Mouse (Mus musculus): ENCODE measurements around the gene Lpar2. TPM values are rescaled to one million over a fixed set of nuclear protein-coding genes. Genes with fewer than 3 reads are reported as not detected.

Gene Lpar2
- total and polyA plus RNA-seq, 2 experiments from 2014 or later: 0.63 to 5.4 TPM

- Histone ChIP-seq H3K9ac (replicated peaks; ENCODE audit: low read length, poor library complexity, severe bottlenecking) (no peak overlapping the region), H3K27me3 (ENCODE audit: insufficient read depth, low read length) (no peaks in the 10 kb centered on the region), H3K4me3 (ENCODE audit: low read depth, low read length) (no peak overlapping the region), H3K4me2 (ENCODE audit: low read depth, low read length, poor library complexity, severe bottlenecking) (no peak overlapping the region), H3K4me1 (ENCODE audit: insufficient read depth, low read length) (no peaks in the 10 kb centered on the region), H3K27ac (ENCODE audit: low read depth, low read length) (no peak overlapping the region), H3K36me3 (ENCODE audit: insufficient read depth, low read length) (0 out of 2 replicates have a peak, but pooled peaks cover 2% of the 10 kb centered on the region), H3K9me3 (ENCODE audit: low read length) (no peaks in the 10 kb centered on the region)
- WGBS: 90% methylated on average over 8 of the region's 8 CpGs
- ATAC-seq (ENCODE audit: low FRiP score): no peak
- no peak for TF ChIP-seq CTCF (IDR thresholded peaks at IDR 0.05)
- DNase-seq (ENCODE audit: low spot score): no peak
These were observed 26.7 kb downstream of the Lpar2 start for GRCm38 (mm10) chr8:69848951-69849350.

- Histone ChIP-seq H3K4me2 (ENCODE audit: low read depth, low read length, poor library complexity, severe bottlenecking) (no peak overlapping the region), H3K4me3 (ENCODE audit: low read depth, low read length) (no peak overlapping the region), H3K4me1 (ENCODE audit: insufficient read depth, low read length) (no peaks in the 10 kb centered on the region), H3K27me3 (ENCODE audit: insufficient read depth, low read length) (no peaks in the 10 kb centered on the region), H3K36me3 (ENCODE audit: insufficient read depth, low read length) (0 out of 2 replicates have a peak, but pooled peaks cover 2% of the 10 kb centered on the region), H3K9me3 (ENCODE audit: low read length) (no peaks in the 10 kb centered on the region), H3K27ac (ENCODE audit: low read depth, low read length) (no peak overlapping the region), H3K9ac (replicated peaks; ENCODE audit: low read length, poor library complexity, severe bottlenecking) (no peak overlapping the region)
- no peak for DNase-seq (ENCODE audit: low spot score)
- 50% methylated on average over 3 of the region's 3 CpGs for WGBS
- TF ChIP-seq CTCF (IDR thresholded peaks at IDR 0.05): peak; percentile 52
- no peak for ATAC-seq (ENCODE audit: low FRiP score)
These were observed 27.7 kb downstream of the Lpar2 start for GRCm38 (mm10) chr8:69849899-69850298.

- Histone ChIP-seq H3K4me1 (ENCODE audit: insufficient read depth, low read length) (no peaks in the 10 kb centered on the region), H3K9me3 (ENCODE audit: low read length) (no peaks in the 10 kb centered on the region), H3K27ac (ENCODE audit: low read depth, low read length) (no peak overlapping the region), H3K4me3 (ENCODE audit: low read depth, low read length) (no peak overlapping the region), H3K27me3 (ENCODE audit: insufficient read depth, low read length) (no peaks in the 10 kb centered on the region), H3K4me2 (ENCODE audit: low read depth, low read length, poor library complexity, severe bottlenecking) (no peak overlapping the region), H3K9ac (replicated peaks; ENCODE audit: low read length, poor library complexity, severe bottlenecking) (no peak overlapping the region), H3K36me3 (ENCODE audit: insufficient read depth, low read length) (0 out of 2 replicates have a peak, but pooled peaks cover 2% of the 10 kb centered on the region)
- DNase-seq (ENCODE audit: low spot score) (no peak), ATAC-seq (ENCODE audit: low FRiP score) (no peak)
- TF ChIP-seq CTCF (IDR thresholded peaks at IDR 0.05): no peak
- WGBS: 80% methylated on average over 7 of the region's 7 CpGs
These were observed 28.8 kb downstream of the Lpar2 start for GRCm38 (mm10) chr8:69850926-69851506.

GRCm38 (mm10) chr8:69853869-69854268 lies 31.6 kb downstream of the Lpar2 start:
- Histone ChIP-seq H3K4me3 (ENCODE audit: low read depth, low read length) (no peak overlapping the region), H3K4me1 (ENCODE audit: insufficient read depth, low read length) (no peaks in the 10 kb centered on the region), H3K9me3 (ENCODE audit: low read length) (no peaks in the 10 kb centered on the region), H3K9ac (replicated peaks; ENCODE audit: low read length, poor library complexity, severe bottlenecking) (no peak overlapping the region), H3K27me3 (ENCODE audit: insufficient read depth, low read length) (no peaks in the 10 kb centered on the region), H3K27ac (ENCODE audit: low read depth, low read length) (no peak overlapping the region), H3K36me3 (ENCODE audit: insufficient read depth, low read length) (0 out of 2 replicates have a peak, but pooled peaks cover 2% of the 10 kb centered on the region), H3K4me2 (ENCODE audit: low read depth, low read length, poor library complexity, severe bottlenecking) (no peak overlapping the region)
- TF ChIP-seq CTCF (IDR thresholded peaks at IDR 0.05): peak; percentile 1; the same call in 1 of the 2 replicates
- 94% methylated on average over 10 of the region's 10 CpGs for WGBS
- DNase-seq (ENCODE audit: low spot score): no peak
- no peak for ATAC-seq (ENCODE audit: low FRiP score)

GRCm38 (mm10) chr8:69860807-69861206 lies 38.6 kb downstream of the Lpar2 start:
- TF ChIP-seq CTCF (IDR thresholded peaks at IDR 0.05): peak; percentile 33; the same call in 1 of the 2 replicates
- no peak for DNase-seq (ENCODE audit: low spot score)
- Histone ChIP-seq H3K4me3 (ENCODE audit: low read depth, low read length) (no peak overlapping the region), H3K4me1 (ENCODE audit: insufficient read depth, low read length) (no peaks in the 10 kb centered on the region), H3K4me2 (ENCODE audit: low read depth, low read length, poor library complexity, severe bottlenecking) (no peak overlapping the region), H3K27ac (ENCODE audit: low read depth, low read length) (no peak overlapping the region), H3K36me3 (ENCODE audit: insufficient read depth, low read length) (peaks cover 9% of the 10 kb centered on the region; the same call in 1 of the 2 replicates), H3K27me3 (ENCODE audit: insufficient read depth, low read length) (no peaks in the 10 kb centered on the region), H3K9ac (replicated peaks; ENCODE audit: low read length, poor library complexity, severe bottlenecking) (no peak overlapping the region), H3K9me3 (ENCODE audit: low read length) (no peaks in the 10 kb centered on the region)
- ATAC-seq (ENCODE audit: low FRiP score): no peak
- 46% methylated on average over 4 of the region's 4 CpGs for WGBS

GRCm38 (mm10) chr8:69861251-69861650 lies 39.0 kb downstream of the Lpar2 start:
- H3K27me3 ChIP-seq (ENCODE audit: insufficient read depth, low read length): no peaks in the 10 kb centered on the region
- no peak for DNase-seq (ENCODE audit: low spot score)
- no peak for ATAC-seq (ENCODE audit: low FRiP score)
- H3K9ac ChIP-seq (replicated peaks; ENCODE audit: low read length, poor library complexity, severe bottlenecking): no peak overlapping the region
- H3K9me3 ChIP-seq (ENCODE audit: low read length): no peaks in the 10 kb centered on the region
- WGBS: 77% methylated on average over 2 of the region's 2 CpGs
- no peak overlapping the region for H3K27ac ChIP-seq (ENCODE audit: low read depth, low read length)
- no peak overlapping the region for H3K4me3 ChIP-seq (ENCODE audit: low read depth, low read length)
- no peaks in the 10 kb centered on the region for H3K4me1 ChIP-seq (ENCODE audit: insufficient read depth, low read length)
- no peak for TF ChIP-seq CTCF (IDR thresholded peaks at IDR 0.05)
- peaks cover 9% of the 10 kb centered on the region; the same call in 1 of the 2 replicates for H3K36me3 ChIP-seq (ENCODE audit: insufficient read depth, low read length)
- no peak overlapping the region for H3K4me2 ChIP-seq (ENCODE audit: low read depth, low read length, poor library complexity, severe bottlenecking)
